Mouse (Mus musculus) kidney, adult 2 months (tissue): ENCODE data around the gene Osr1. TPM values are rescaled to one million over a fixed set of nuclear protein-coding genes. Genes with fewer than 3 reads are reported as not detected.

Experiments
- DNase-seq: peaks from one replicate; pipeline ENCODE4 v3.0.0; 2021
- H3K27ac ChIP-seq: fragments of 200-500 bp; 2 replicates; pipeline ENCODE4 v1.5.1; 2012; ENCODE audit warnings: low read depth, low read length, control low read depth, inconsistent platforms; ENCODE audit not compliant: insufficient read depth
- H3K27me3 ChIP-seq: fragments of 200-500 bp; replicated peaks from 2 replicates; pipeline ENCODE4 v1.6.1; 2012; ENCODE audit warnings: mild to moderate bottlenecking, moderate library complexity, low read length, inconsistent platforms; ENCODE audit not compliant: control insufficient read depth, insufficient read depth
- H3K36me3 ChIP-seq: fragments of 200-500 bp; 2 replicates; pipeline ENCODE4 v1.6.1; 2012; ENCODE audit warnings: mild to moderate bottlenecking, moderate library complexity, low read length, inconsistent platforms; ENCODE audit not compliant: control insufficient read depth, insufficient read depth
- H3K4me1 ChIP-seq: fragments of 200-500 bp; 2 replicates; pipeline ENCODE4 v1.6.1; 2011; ENCODE audit warnings: low read length; ENCODE audit not compliant: control insufficient read depth, insufficient read depth
- H3K4me3 ChIP-seq: fragments of 200-500 bp; 2 replicates; pipeline ENCODE4 v1.5.1; 2011; ENCODE audit warnings: mild to moderate bottlenecking, low read depth, low read length, control low read depth; ENCODE audit not compliant: insufficient read depth
- CTCF ChIP-seq: fragments of 200-500 bp; conservative IDR thresholded peaks from 2 replicates; pipeline ENCODE4 v1.5.1; 2011; ENCODE audit warnings: low read depth, mild to moderate bottlenecking, control low read depth, low read length, moderate library complexity, mixed read lengths; ENCODE audit not compliant: insufficient read depth, insufficient read length
- POLR2A ChIP-seq: fragments of 200-500 bp; IDR thresholded peaks from one replicate; pipeline ENCODE4 v1.6.1; 2011; ENCODE audit warnings: low read depth, low read length, control low read depth
- WGBS: fragments of 180-500 bp; shearing (Covaris S2); methylation state at CpG from one replicate; pipeline ENCODE4 v1.1.7; 2018; 5-methylcytosine and 5-hydroxymethylcytosine counted together
- polyA plus RNA-seq: library from polyadenylated mRNA; depleted of rRNA; stranded (reverse); fragments of >200 nt; gene quantifications from 2 replicates; pipeline ENCODE4 v1.2.3, GENCODE M21; 2012

Gene Osr1
- polyA plus RNA-seq, 1 experiment: 4.0 TPM

GRCm38 (mm10) chr12:9574244-9574871 lies 4.4 kb downstream of the Osr1 start:
- H3K4me1 ChIP-seq: no peaks in the 10 kb centered on the region
- no peaks in the 10 kb centered on the region for H3K36me3 ChIP-seq
- peak; percentile 60 for DNase-seq
- H3K27ac ChIP-seq: no peak overlapping the region
- peak overlapping the region; percentile 52 for H3K4me3 ChIP-seq
- no peaks in the 10 kb centered on the region for H3K27me3 ChIP-seq
- 1% methylated on average over 38 of the region's 38 CpGs for WGBS
- no peak for TF ChIP-seq CTCF
- no peak for TF ChIP-seq POLR2A

- H3K4me1 ChIP-seq: no peaks in the 10 kb centered on the region
- H3K27ac ChIP-seq: no peak overlapping the region
- TF ChIP-seq CTCF (no peak), POLR2A (no peak)
- no peaks in the 10 kb centered on the region for H3K36me3 ChIP-seq
- no peak overlapping the region for H3K4me3 ChIP-seq
- 23% methylated on average over 21 of the region's 21 CpGs for WGBS
- H3K27me3 ChIP-seq: no peaks in the 10 kb centered on the region
- no peak for DNase-seq
Measured at GRCm38 (mm10) chr12:9575158-9576042, 5.5 kb downstream of the Osr1 start.

GRCm38 (mm10) chr12:9576043-9576538 lies 6.2 kb downstream of the Osr1 start:
- Histone ChIP-seq H3K36me3 (no peaks in the 10 kb centered on the region), H3K4me3 (no peak overlapping the region), H3K27me3 (no peaks in the 10 kb centered on the region), H3K4me1 (no peaks in the 10 kb centered on the region), H3K27ac (no peak overlapping the region)
- no peak for DNase-seq
- TF ChIP-seq POLR2A (no peak), CTCF (no peak)
- 27% methylated on average over 18 of the region's 18 CpGs for WGBS

- H3K4me1 ChIP-seq: no peaks in the 10 kb centered on the region
- H3K27ac ChIP-seq: no peak overlapping the region
- WGBS: 52% methylated on average over 2 of the region's 2 CpGs
- no peak overlapping the region for H3K4me3 ChIP-seq
- TF ChIP-seq POLR2A (no peak), CTCF (no peak)
- no peak for DNase-seq
- no peaks in the 10 kb centered on the region for H3K27me3 ChIP-seq
- H3K36me3 ChIP-seq: no peaks in the 10 kb centered on the region
Measured at GRCm38 (mm10) chr12:9577610-9578009, 7.7 kb downstream of the Osr1 start.

GRCm38 (mm10) chr12:9578591-9578990 lies 8.7 kb downstream of the Osr1 start:
- no peak overlapping the region for H3K4me3 ChIP-seq
- H3K4me1 ChIP-seq: no peaks in the 10 kb centered on the region
- DNase-seq: no peak
- H3K27ac ChIP-seq: no peak overlapping the region
- no peak for TF ChIP-seq CTCF
- TF ChIP-seq POLR2A: no peak
- H3K36me3 ChIP-seq: no peaks in the 10 kb centered on the region
- WGBS: 59% methylated on average over 4 of the region's 4 CpGs
- no peaks in the 10 kb centered on the region for H3K27me3 ChIP-seq

GRCm38 (mm10) chr12:9579301-9580030 lies 9.6 kb downstream of the Osr1 start:
- H3K4me1 ChIP-seq: no peaks in the 10 kb centered on the region
- H3K27me3 ChIP-seq: no peaks in the 10 kb centered on the region
- no peak for DNase-seq
- H3K4me3 ChIP-seq: no peak overlapping the region
- 30% methylated on average over 31 of the region's 31 CpGs for WGBS
- no peak overlapping the region for H3K27ac ChIP-seq
- TF ChIP-seq CTCF (no peak), POLR2A (no peak)
- H3K36me3 ChIP-seq: no peaks in the 10 kb centered on the region
